Mouse (Mus musculus): Measurements from ENCODE around the gene Pitpnb. TPM values are rescaled to one million over a fixed set of nuclear protein-coding genes. Genes with fewer than 3 reads are reported as not detected.

Gene Pitpnb
- total RNA-seq (2021), result 10 to 100 TPM; 55.4 to 57.8 TPM

GRCm38 (mm10) chr5:111330417-111331098 lies at the start of gene Pitpnb:
Gene Pitpnb (plus strand): TSS chr5:111330763.
- intact Hi-C loops (cut with DNase I), result no loop called here
- DNase-seq, result peak; percentile 99

- intact Hi-C loops (cut with DNase I), result no loop called here
- no peak for DNase-seq
These were observed 46.0 kb upstream of the Pitpnb start for GRCm38 (mm10) chr5:111284420-111285175.

DNA sequence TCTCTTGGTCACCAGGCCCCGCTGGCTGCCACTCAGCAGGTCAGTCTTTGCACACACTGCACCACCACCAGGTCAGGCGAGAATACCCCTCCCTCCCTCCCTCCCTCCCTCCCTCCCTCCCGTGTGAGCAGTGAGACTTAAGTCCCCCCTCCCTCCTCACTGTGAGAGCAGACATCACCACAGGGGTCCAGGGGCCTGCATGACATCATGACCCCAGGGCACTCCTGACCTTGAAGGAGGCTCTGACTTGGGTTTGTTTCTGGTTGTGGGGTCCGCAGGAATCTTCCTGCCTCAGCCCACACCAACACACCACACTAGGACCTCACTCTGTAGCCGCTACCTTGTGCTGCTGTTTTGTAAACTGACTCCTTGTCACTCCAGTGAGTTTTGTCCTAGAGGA lies 43.0 kb upstream of the Pitpnb start:
- intact Hi-C loops (cut with DNase I), result no loop called here
- DNase-seq, result no peak

GRCm38 (mm10) chr5:111288486-111288885 lies 42.1 kb upstream of the Pitpnb start:
- DNase-seq, result no peak
- intact Hi-C loops (cut with DNase I), result no loop called here

DNA sequence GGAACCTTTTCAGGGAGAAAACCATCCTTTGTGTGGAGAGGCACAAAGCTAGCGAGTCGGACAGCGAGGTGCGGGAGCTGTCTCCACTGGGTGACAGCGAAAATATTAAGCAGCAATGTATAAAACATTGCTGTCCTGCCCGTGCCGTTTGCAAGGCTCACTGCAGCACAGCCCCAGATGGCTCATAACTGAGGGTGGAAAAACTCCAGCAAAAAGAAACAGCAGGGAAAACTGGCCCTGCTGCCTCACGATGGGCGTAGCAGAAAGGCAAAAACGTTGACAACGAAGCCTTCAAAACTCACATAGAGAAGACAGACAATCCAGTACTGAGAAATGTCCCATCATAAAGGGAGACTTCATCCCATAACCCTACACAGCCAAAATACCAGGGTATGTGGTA lies 40.5 kb upstream of the Pitpnb start:
- intact Hi-C loops (cut with DNase I), result no loop called here

GRCm38 (mm10) chr5:111291639-111292038 lies 38.9 kb upstream of the Pitpnb start:
- no peak for DNase-seq
- intact Hi-C loops (cut with DNase I), result no loop called here

More for the DNA sequence above, 40.5 kb upstream of the Pitpnb start:
- no peak for DNase-seq

DNA sequence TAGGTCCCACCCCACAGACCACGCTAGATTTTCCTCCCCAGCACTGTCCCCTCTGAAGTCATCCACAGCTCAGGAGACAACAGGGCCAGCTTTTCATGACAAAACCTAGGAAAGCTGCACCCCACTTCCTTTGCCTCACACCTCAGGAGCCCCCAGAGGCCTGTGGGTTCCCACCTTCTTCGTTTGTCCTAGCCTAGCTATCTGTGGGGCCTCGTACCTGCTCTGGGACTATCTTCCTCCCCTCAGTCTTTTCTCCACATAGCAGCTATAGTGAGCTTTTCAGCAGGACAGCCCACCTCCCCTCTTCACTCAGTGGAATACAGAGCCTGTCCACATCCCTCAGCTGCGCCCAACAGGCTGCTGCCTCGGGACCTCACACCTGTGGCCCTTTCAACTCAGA lies 32.8 kb upstream of the Pitpnb start:
- no peak for DNase-seq
- intact Hi-C loops (cut with DNase I), result no loop called here

GRCm38 (mm10) chr5:111298706-111299105 lies 31.9 kb upstream of the Pitpnb start:
- no peak for DNase-seq
- intact Hi-C loops (cut with DNase I), result no loop called here

DNA sequence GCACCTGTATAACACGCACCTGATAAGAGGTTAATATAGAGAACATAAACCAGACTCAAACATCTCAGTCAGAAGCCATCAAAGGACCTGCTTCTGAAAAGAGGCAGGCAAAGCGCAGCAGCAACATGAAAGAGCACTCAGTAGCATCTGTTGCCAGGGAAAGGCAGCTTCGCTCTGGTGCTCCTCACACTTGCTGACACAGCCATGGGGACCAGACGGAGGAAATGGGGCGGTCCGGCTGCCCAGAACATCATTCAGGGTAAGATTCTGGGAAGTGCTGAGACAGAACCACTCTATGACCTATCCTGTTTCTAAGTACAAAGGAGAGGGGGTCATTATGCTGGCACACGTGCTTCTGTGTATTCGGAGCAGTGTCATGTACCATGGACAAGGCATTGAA lies 29.8 kb upstream of the Pitpnb start:
- intact Hi-C loops (cut with DNase I), result no loop called here
- no peak for DNase-seq

GRCm38 (mm10) chr5:111301736-111302135 lies 28.8 kb upstream of the Pitpnb start:
- no peak for DNase-seq
- intact Hi-C loops (cut with DNase I), result no loop called here

DNA sequence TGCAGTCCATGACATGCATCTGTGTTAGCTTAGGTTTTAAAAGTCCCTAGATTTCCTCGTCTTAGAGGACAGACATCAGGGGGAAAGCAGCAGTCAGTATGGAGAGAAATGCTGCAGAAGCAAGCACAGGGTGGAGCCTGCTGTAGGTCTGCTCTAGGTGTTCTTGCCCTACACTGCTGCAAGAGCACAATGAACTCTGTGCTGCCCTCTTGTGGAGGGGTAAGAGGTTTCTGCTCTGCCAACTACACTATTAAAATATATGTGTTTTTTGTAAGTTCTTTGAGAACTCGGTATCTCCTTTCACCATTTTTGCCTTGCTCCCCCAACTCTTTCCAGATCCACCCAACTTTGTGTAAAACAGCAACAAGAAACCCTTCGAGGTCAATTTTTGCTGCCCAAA lies 25.8 kb upstream of the Pitpnb start:
- DNase-seq, result no peak
- intact Hi-C loops (cut with DNase I), result no loop called here

- DNase-seq, result peak; percentile 21 to 29
- intact Hi-C loops (cut with DNase I), result no loop called here
These were observed 20.4 kb upstream of the Pitpnb start for GRCm38 (mm10) chr5:111310185-111310584.

GRCm38 (mm10) chr5:111313833-111314232 lies 16.7 kb upstream of the Pitpnb start:
- DNase-seq, result no peak

GRCm38 (mm10) chr5:111315061-111315460 lies 15.5 kb upstream of the Pitpnb start:
- intact Hi-C loops (cut with DNase I), result no loop called here
- DNase-seq, result no peak

More at GRCm38 (mm10) chr5:111313833-111314232, 16.7 kb upstream of the Pitpnb start:
- intact Hi-C loops (cut with DNase I), result no loop called here

GRCm38 (mm10) chr5:111317526-111317925 lies 13.0 kb upstream of the Pitpnb start:
- no peak for DNase-seq

DNA sequence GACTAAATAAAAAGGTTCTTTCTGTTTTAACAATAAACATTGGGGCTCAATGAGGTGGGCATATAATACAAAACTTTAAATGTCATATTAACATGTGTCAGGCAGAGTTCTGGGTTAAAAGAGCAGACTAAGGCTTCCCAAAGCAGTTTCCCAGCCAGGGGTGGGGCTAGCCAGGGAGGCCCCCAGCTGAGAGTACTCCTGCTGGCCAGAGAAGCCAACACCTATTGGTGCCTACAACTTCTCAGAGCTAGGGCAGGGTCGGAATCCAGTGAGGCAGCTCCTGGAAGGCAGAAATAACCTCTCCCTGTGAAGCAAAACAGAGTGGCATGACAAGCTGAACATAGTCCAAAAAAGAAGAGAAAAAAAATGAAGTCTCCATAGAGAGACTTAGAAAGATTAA lies 11.6 kb upstream of the Pitpnb start:
- DNase-seq, result no peak
- intact Hi-C loops (cut with DNase I), result no loop called here

More at GRCm38 (mm10) chr5:111317526-111317925, 13.0 kb upstream of the Pitpnb start:
- intact Hi-C loops (cut with DNase I), result no loop called here

DNA sequence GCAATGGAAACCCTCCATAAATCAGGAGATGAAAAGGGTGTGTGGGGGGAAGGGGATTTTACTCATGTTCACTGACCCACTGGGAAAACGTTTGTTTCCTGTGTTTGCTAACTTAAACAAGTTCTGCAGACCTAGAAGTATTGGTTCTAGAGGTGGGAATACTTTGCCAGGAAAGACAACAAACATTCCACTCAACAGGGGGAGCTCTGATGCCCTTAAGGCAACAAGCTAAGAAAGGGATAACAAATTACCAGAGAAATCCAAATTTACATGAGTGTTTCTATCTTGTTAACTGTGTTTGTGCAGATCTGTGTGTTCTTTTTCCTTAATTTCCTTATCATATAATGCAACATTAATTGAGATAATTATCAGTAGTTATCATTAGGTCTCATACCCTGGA lies 4.8 kb upstream of the Pitpnb start:
- DNase-seq, result no peak
- intact Hi-C loops (cut with DNase I), result no loop called here

GRCm38 (mm10) chr5:111327420-111327819 lies 3.1 kb upstream of the Pitpnb start:
- peak in 1 of 2 experiments; percentile 8 for DNase-seq
- intact Hi-C loops (cut with DNase I), result no loop called here

- intact Hi-C loops (cut with DNase I), result no loop called here
- DNase-seq, result no peak
These were observed 664 bp upstream of the Pitpnb start for GRCm38 (mm10) chr5:111329782-111330416.

DNA sequence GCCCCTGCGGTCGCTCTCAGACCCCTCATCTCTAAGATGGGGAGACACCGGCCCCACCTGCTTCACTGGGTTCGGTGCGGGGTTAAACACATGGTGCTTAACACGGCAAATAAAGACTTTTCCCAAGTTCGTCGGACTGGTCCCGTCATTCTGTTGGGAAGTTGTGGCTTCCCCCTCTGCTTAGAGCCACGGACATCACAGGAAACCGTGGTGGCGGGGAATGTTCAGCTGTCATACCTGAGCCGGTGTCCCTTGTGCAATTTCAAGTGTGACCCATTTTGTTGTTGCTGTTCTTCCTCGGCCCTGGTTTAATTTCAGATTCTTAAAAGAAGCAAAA lies 504 bp downstream of the Pitpnb start:
- intact Hi-C loops (cut with DNase I), result no loop called here
- no peak for DNase-seq

- intact Hi-C loops (cut with DNase I), result no loop called here
These were observed 5.6 kb downstream of the Pitpnb start for GRCm38 (mm10) chr5:111335939-111336691.

More at GRCm38 (mm10) chr5:111335939-111336691, 5.6 kb downstream of the Pitpnb start:
- DNase-seq, result no peak

Measured in heart, postnatal 10 days (tissue).